Mouse (Mus musculus) liver, postnatal 0 days (tissue): ENCODE measurements at regions not wholly inside any gene's neighbourhood (a gene's known extent, or its start where the extent isn't known, plus 50 kb on each side); places are given as distances from the start of the nearest gene placed in this dataset.
A peak's percentile ranks its signal among the peaks of the same experiment; 100 is the strongest.
"Not testable (repeated sequence)": the region's sequence is repeated elsewhere in the genome, so short reads cannot be mapped to it uniquely, and the experiment has no call there.

Experiments used
- ATAC-seq: fragments of 200-750 bp; cut with Nextera tagmentation; 2 replicates; pipeline ENCODE4 v1.8.0; 2017; ENCODE audit warnings: mild to moderate bottlenecking, moderate library complexity
- DNase-seq: peaks from one replicate; pipeline ENCODE4 v3.0.0-alpha.2; 2016
- H3K27ac ChIP-seq: fragments of 300-500 bp; sonication (generic); 2 replicates; pipeline ENCODE4 v1.5.1; 2014; ENCODE audit warnings: antibody characterized with exemption, moderate library complexity, mild to moderate bottlenecking, low read depth
- H3K27me3 ChIP-seq: fragments of 300-500 bp; sonication (generic); 2 replicates; pipeline ENCODE4 v1.6.1; 2014; ENCODE audit warnings: low read length, control low read depth, mixed read lengths; ENCODE audit not compliant: insufficient read depth
- H3K36me3 ChIP-seq: fragments of 300-500 bp; sonication (generic); replicated peaks from 2 replicates; pipeline ENCODE4 v1.6.1; 2014; ENCODE audit warnings: mild to moderate bottlenecking, control low read depth, low read length, moderate library complexity, mixed read lengths; ENCODE audit not compliant: insufficient read depth
- H3K4me1 ChIP-seq: fragments of 300-500 bp; sonication (generic); 2 replicates; pipeline ENCODE4 v1.6.1; 2014; ENCODE audit warnings: antibody characterized with exemption, mild to moderate bottlenecking, control low read depth; ENCODE audit not compliant: insufficient read depth
- H3K4me2 ChIP-seq: fragments of 300-500 bp; sonication (generic); 2 replicates; pipeline ENCODE4 v1.6.1; 2014; ENCODE audit warnings: low read depth, mild to moderate bottlenecking, low read length, moderate library complexity, mixed read lengths
- H3K4me3 ChIP-seq: fragments of 300-500 bp; sonication (generic); 2 replicates; pipeline ENCODE4 v1.5.1; 2014; ENCODE audit warnings: low read depth, low read length
- H3K9ac ChIP-seq: fragments of 300-500 bp; sonication (generic); replicated peaks from 2 replicates; pipeline ENCODE4 v1.6.1; 2014; ENCODE audit warnings: mild to moderate bottlenecking, moderate library complexity
- H3K9me3 ChIP-seq: fragments of 300-500 bp; sonication (generic); 2 replicates; pipeline ENCODE4 v1.6.1; 2016; ENCODE audit warnings: mild to moderate bottlenecking, control low read depth, low read length, mixed read lengths
- CTCF ChIP-seq: sonication (generic); IDR thresholded peaks from 2 replicates; pipeline ENCODE4 v1.5.1; 2016; ENCODE audit warnings: antibody characterized with exemption, low read depth
- EP300 ChIP-seq: IDR thresholded peaks from 2 replicates; pipeline ENCODE4 v1.6.1; 2016; ENCODE audit warnings: antibody characterized with exemption, low read depth, mild to moderate bottlenecking
- WGBS: fragments of 180-500 bp; shearing (Covaris S2); extraction: QIAGEN DNeasy Blood & Tissue Kit; methylation state at CpG from one replicate; pipeline ENCODE4 v1.1.7; 2014; ENCODE audit not compliant: insufficient replicate concordance; 5-methylcytosine and 5-hydroxymethylcytosine counted together

DNA sequence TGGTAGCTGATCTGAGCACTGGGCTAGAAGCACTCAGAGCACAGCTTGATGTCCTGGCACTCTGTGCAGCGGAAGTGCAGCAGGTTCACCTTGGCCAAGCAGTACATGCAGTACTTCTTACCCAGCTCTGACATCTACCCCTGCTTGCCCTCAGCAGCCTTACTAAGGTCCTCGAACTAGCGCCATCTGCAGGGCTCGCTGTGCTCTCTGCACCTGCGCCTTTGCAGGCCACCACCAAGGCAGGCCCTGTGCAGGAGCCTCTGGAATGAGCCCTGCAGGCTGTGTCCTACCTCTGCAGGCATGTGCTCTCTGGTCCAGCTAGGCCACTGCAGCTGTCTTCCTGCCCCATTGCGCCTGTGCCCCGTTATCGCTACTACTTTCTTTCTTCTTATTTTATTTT lies 83.5 kb upstream of the Pwp1 start:
- H3K27me3 ChIP-seq, ATAC-seq, H3K27ac ChIP-seq, H3K4me3 ChIP-seq, H3K9me3 ChIP-seq, H3K4me2 ChIP-seq, H3K9ac ChIP-seq, DNase-seq, H3K4me1 ChIP-seq, H3K36me3 ChIP-seq: not testable (repeated sequence)
- WGBS, result 38% methylated on average over 4 of the region's 8 CpGs
- TF ChIP-seq CTCF, result 0 out of 2 replicates have a peak, but pooled peaks have one; percentile 2

DNA sequence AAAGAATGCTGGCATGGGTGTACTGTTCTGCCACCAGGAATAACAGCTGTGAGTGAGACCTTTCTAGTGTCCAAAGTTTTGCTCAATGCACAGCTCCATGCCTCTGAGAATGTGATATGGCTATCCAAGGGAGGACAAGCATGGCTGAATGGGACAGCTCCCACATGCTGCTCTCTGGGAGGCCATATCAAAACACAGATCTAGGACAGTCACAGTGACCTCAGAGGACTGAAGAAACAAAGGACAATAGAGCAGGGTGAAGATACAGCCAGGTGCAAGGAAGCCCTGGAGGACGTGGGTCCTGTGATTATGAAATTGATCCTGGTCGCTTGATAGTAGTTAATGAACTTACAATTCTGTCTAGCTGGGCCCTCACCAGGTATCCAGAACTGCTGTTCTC lies 79.7 kb upstream of the Pwp1 start:
- DNase-seq, H3K9ac ChIP-seq, H3K4me1 ChIP-seq, H3K9me3 ChIP-seq, H3K27me3 ChIP-seq, ATAC-seq, H3K4me3 ChIP-seq, H3K27ac ChIP-seq, H3K4me2 ChIP-seq, H3K36me3 ChIP-seq: not testable (repeated sequence)
- 66% methylated on average over 2 of the region's 2 CpGs for WGBS

DNA sequence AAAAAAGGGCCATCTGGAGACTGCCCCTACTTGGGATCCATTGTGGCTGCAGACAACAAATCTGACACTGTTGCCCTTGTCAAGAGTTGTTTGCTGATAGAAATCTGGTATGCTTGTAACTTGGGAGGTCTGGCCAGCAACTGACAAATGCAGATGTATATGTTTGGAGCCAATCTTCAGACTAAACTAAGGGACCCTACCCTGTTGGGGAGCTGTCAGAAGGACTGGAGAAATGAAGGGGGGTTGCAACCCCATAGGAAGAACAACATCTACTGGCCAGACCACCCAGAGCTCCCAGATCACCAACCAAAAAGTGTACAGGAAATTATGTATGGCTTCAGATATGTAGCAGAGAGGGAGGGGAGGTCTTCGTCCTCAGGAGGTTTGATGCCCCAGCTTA lies 54.3 kb upstream of the Pwp1 start:
- H3K9ac ChIP-seq, result no peak overlapping the region
- TF ChIP-seq CTCF (no peak), EP300 (no peak)
- WGBS, result 70% methylated on average over 1 of the region's 1 CpGs
- H3K4me1 ChIP-seq, result no peaks in the 10 kb centered on the region
- H3K27me3 ChIP-seq, result no peaks in the 10 kb centered on the region
- no peak overlapping the region for H3K4me3 ChIP-seq
- ATAC-seq, result no peak
- no peak for DNase-seq
- no peaks in the 10 kb centered on the region for H3K9me3 ChIP-seq
- no peak overlapping the region for H3K27ac ChIP-seq
- no peak overlapping the region for H3K4me2 ChIP-seq
- no peaks in the 10 kb centered on the region for H3K36me3 ChIP-seq
